Mouse (Mus musculus): ENCODE measurements around the gene Gabarapl2. TPM values are rescaled to one million over a fixed set of nuclear protein-coding genes. Genes with fewer than 3 reads are reported as not detected.

Gene Gabarapl2
- total RNA-seq (2023), result 100 to 1,000 TPM; 120 to 127 TPM

DNA sequence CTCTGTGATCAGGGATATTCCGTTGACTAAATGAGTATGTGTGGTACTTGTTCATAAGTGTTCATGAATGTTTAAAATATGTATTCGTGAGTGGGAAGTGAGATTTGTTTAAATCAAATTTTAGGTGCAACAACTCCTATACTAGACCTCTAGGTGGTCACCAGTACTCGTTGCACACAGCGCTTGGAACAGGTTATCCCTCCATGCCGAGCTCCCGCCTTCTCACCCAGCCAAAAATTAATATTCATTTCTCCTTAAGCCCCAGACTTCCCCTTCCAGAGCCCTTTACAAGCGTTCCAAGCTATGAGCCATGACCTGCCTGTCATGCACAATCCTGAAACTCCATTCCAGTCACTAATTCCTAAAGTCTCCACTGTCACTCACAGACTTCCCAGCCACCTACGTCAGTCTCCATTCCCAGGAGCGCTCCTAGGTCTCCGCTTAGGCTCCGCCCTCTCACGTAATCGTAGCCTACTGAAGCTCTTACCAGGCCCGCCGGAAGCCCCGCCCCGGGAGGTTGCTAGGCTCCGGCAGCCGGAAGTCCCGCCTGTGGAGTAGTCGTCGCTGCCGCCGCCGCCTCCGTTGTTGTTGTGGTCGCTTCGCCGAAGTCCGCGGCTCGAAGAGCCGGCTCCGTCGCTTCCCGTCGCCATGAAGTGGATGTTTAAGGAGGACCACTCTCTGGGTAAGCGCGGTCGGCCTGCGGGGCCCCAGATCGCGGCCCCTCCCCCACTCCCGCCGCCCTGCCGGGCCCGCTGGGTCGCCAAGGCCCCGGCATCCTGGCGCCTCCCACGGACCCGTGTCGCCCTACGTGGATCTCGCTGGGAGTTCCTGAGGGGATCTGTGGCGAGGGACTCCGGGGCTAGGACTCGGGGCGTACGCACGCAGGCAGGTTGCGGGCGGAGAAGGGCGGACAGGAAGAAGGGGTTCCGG is at the start of gene Gabarapl2:
Gene Gabarapl2 (plus strand): TSS at position 533 of the 930 bp plus-strand sequence.

DNA sequence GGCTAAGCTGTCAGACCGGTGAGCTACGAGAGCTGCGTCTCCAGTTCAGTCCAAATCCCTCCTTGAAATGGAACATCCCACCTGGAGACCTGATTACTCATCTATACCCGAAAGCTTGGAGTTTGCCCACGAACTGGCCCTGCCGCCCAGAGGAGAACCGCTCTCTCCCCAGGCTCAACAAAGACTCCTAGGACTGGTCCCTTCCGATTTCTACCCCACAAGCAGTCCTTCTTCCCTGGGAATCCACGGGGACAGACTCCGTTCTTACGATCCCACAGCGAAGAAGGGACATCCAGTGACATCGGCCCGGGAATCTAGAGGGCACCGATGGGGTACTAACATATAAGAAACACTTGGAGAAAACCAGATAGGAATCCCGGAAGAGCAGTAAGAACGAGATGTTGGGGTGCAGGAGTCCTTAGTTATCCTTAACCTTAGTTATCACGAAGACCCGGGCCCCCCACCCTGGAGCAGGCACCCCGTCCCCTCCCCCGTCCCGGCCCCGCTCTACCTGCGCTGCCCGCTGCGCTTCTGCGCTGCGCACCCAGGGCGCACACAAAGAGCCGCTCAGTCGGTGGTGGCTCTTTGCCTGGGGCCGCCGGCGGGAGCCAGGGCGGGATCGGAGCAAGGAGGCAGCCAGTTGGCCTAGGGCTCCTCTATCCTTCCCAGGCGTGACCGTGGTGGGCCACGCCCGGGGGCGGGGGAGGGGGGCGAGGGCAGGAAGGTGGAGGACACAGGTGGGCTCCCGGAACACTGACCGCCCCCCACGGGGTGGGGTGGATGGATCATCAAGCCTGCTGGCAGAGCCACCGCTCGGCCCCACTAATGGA is 30.7 kb upstream of the Gabarapl2 start, which contains the start of gene Chst5:
Gene Chst5 (minus strand): TSS at position 827 of the 830 bp plus-strand sequence.

DNA sequence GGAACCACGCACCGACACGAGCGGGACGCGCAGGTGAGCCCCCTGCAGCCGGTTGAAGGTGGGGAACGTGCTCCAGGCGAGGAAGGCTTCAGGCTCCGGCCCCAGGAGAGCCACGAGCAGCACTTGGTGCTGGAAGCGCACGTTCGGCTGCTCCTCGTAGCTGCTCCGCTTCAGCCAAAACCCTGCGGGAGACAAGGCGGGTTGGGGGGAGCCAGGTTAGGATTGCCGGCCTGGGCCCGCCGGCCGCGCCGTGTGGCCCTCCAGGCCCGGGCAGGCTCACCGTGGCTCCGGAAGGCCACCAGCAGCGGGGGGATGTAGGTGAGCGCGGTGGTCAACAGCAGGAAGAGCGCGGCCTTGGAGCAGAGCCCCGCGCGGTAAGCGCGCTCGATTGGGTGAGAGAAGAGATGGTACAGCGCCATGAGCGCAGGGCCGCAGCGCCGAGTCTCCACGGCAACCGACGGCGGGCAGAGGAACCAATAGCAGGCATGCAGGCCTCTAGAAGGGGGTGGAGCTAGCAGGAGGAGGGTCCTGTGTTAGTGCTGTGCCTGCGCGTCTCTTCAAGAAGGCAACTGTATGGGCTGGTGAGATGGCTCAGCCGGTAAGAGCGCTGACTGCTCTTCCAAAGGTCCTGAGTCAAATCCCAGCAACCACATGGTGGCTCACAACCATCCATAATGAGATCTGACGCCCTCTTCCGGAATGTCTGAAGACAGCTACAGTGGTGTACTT is 7.0 kb upstream of the Gabarapl2 start, which contains the start of gene Tmem231:
Gene Tmem231 (minus strand): TSS at position 534 of the 729 bp plus-strand sequence.

GRCm38 (mm10) chr8:111992013-111992702 is 51.7 kb downstream of the Gabarapl2 start, which contains the start of gene Adat1:
TSS of gene Adat1 (minus strand) at chr8:111992302.

Other genes starting within 250 kb of the Gabarapl2 start
- gene Ctrb1, start 249.7 kb upstream of the Gabarapl2 start, total RNA-seq (2023), result not detected
- not detected for gene Bcar1, start 196.9 kb upstream of the Gabarapl2 start, total RNA-seq (2023)
- 10 to 100 TPM; 35.3 to 45.2 TPM for gene Cfdp1, start 86.4 kb upstream of the Gabarapl2 start, total RNA-seq (2023)
- gene Tmem170, start 64.0 kb upstream of the Gabarapl2 start, total RNA-seq (2023), result 1 to 10 TPM; 3.3 to 3.8 TPM
- gene Chst5, start 30.3 kb upstream of the Gabarapl2 start, total RNA-seq (2023), result not detected
- under 1 TPM; 0.41 to 0.50 TPM for gene Tmem231, start 6.8 kb upstream of the Gabarapl2 start, total RNA-seq (2023)
- 1 to 10 TPM; 5.7 TPM for gene Adat1, start 51.6 kb downstream of the Gabarapl2 start, total RNA-seq (2023)
- 10 to 100 TPM; 86.1 to 90.1 TPM for gene Kars, start 70.6 kb downstream of the Gabarapl2 start, total RNA-seq (2023)
- 10 to 100 TPM; 13.8 to 17.4 TPM for gene Terf2ip, start 70.7 kb downstream of the Gabarapl2 start, total RNA-seq (2023)
- gene Gm6793, start 74.3 kb downstream of the Gabarapl2 start, total RNA-seq (2023), result not detected